Mouse (Mus musculus) cerebellum, adult 2 months (tissue): Measurements from ENCODE around the gene Spsb4. TPM values are rescaled to one million over a fixed set of nuclear protein-coding genes. Genes with fewer than 3 reads are reported as not detected.
A peak's percentile ranks its signal among the peaks of the same experiment; 100 is the strongest.

ENCODE experiments used
- DNase-seq, 2 experiments: peaks; one replicate each; pipeline ENCODE4 v3.0.0; 2021
- H3K27ac ChIP-seq: fragments of 200-500 bp; 2 replicates; pipeline ENCODE4 v1.5.1; 2012; ENCODE audit warnings: low read length, control low read depth, inconsistent platforms; ENCODE audit not compliant: insufficient read depth
- H3K27me3 ChIP-seq: fragments of 200-500 bp; 2 replicates; pipeline ENCODE4 v1.6.1; 2012; ENCODE audit warnings: inconsistent platforms, mild to moderate bottlenecking, low read length, moderate library complexity; ENCODE audit not compliant: control insufficient read depth, insufficient read depth
- H3K4me1 ChIP-seq: fragments of 200-500 bp; 2 replicates; pipeline ENCODE4 v1.6.1; 2011; ENCODE audit warnings: low read length; ENCODE audit not compliant: control insufficient read depth, insufficient read depth
- H3K4me3 ChIP-seq: fragments of 200-500 bp; replicated peaks from 2 replicates; pipeline ENCODE3; 2011; ENCODE audit warnings: mild to moderate bottlenecking, low read depth, low read length, control low read depth; ENCODE audit not compliant: insufficient read depth
- CTCF ChIP-seq: fragments of 200-500 bp; IDR thresholded peaks from 2 replicates; pipeline ENCODE4 v1.5.1; 2011; ENCODE audit warnings: low read depth, mild to moderate bottlenecking, control low read depth, low read length, moderate library complexity, borderline replicate concordance; ENCODE audit not compliant: insufficient read depth
- POLR2A ChIP-seq: fragments of 200-500 bp; IDR thresholded peaks from 2 replicates; pipeline ENCODE4 v1.6.1; 2011; ENCODE audit warnings: low read length, control low read depth, borderline replicate concordance; ENCODE audit not compliant: insufficient read depth
- WGBS: fragments of 180-500 bp; shearing (Covaris S2); methylation state at CpG from one replicate; pipeline ENCODE4 v1.1.7; 2018; 5-methylcytosine and 5-hydroxymethylcytosine counted together
- polyA plus RNA-seq: library from polyadenylated mRNA; depleted of rRNA; stranded (reverse); fragments of >200 nt; gene quantifications from 2 replicates; pipeline ENCODE4 v1.2.3, GENCODE M21; 2012

Gene Spsb4
- polyA plus RNA-seq, 1 experiment = 13.9 TPM

GRCm38 (mm10) chr9:96961986-96962701 lies 56.5 kb downstream of the Spsb4 start:
- WGBS = 49% methylated on average over 17 of the region's 17 CpGs
- H3K4me3 ChIP-seq = no peak overlapping the region
- peak in 1 of 2 experiments; percentile 17 for DNase-seq
- H3K4me1 ChIP-seq = peaks cover 11% of the 10 kb centered on the region
- TF ChIP-seq POLR2A (no peak), CTCF (no peak)
- no peaks in the 10 kb centered on the region for H3K27me3 ChIP-seq
- no peak overlapping the region for H3K27ac ChIP-seq

- Histone ChIP-seq H3K27ac (no peak overlapping the region), H3K4me1 (peaks cover 11% of the 10 kb centered on the region)
Observed at GRCm38 (mm10) chr9:96961006-96961405, 57.6 kb downstream of the Spsb4 start.

GRCm38 (mm10) chr9:96960241-96960640 lies 58.4 kb downstream of the Spsb4 start:
- H3K27me3 ChIP-seq = no peaks in the 10 kb centered on the region
- no peak for DNase-seq
- H3K27ac ChIP-seq = no peak overlapping the region
- TF ChIP-seq CTCF (peak; percentile 20; the same call in 1 of the 2 replicates), POLR2A (no peak)
- peaks cover 11% of the 10 kb centered on the region for H3K4me1 ChIP-seq
- 77% methylated on average over 4 of the region's 4 CpGs for WGBS
- H3K4me3 ChIP-seq = no peak overlapping the region

More at GRCm38 (mm10) chr9:96961006-96961405, 57.6 kb downstream of the Spsb4 start:
- no peaks in the 10 kb centered on the region for H3K27me3 ChIP-seq
- no peak for DNase-seq
- TF ChIP-seq CTCF (peak; percentile 42), POLR2A (no peak)
- no peak overlapping the region for H3K4me3 ChIP-seq
- 56% methylated on average over 7 of the region's 7 CpGs for WGBS

- Histone ChIP-seq H3K4me3 (no peak overlapping the region), H3K27ac (no peak overlapping the region), H3K4me1 (peaks cover 11% of the 10 kb centered on the region), H3K27me3 (no peaks in the 10 kb centered on the region)
- WGBS = 88% methylated on average over 7 of the region's 7 CpGs
- no peak for DNase-seq
- TF ChIP-seq CTCF (no peak), POLR2A (no peak)
Observed at GRCm38 (mm10) chr9:96959469-96959868, 59.2 kb downstream of the Spsb4 start.

GRCm38 (mm10) chr9:96958009-96958615 lies 60.5 kb downstream of the Spsb4 start:
- WGBS = 42% methylated on average over 6 of the region's 6 CpGs
- 0 out of 2 replicates have a peak, but pooled peaks cover 4% of the 10 kb centered on the region for H3K4me1 ChIP-seq
- H3K4me3 ChIP-seq = no peak overlapping the region
- no peak for TF ChIP-seq POLR2A
- no peak for TF ChIP-seq CTCF
- no peak overlapping the region for H3K27ac ChIP-seq
- H3K27me3 ChIP-seq = no peaks in the 10 kb centered on the region
- DNase-seq = no peak

- Histone ChIP-seq H3K4me1 (0 out of 2 replicates have a peak, but pooled peaks cover 4% of the 10 kb centered on the region), H3K27ac (no peak overlapping the region), H3K4me3 (no peak overlapping the region), H3K27me3 (no peaks in the 10 kb centered on the region)
- TF ChIP-seq POLR2A (no peak), CTCF (no peak)
- no peak for DNase-seq
- 63% methylated on average over 6 of the region's 6 CpGs for WGBS
Observed at GRCm38 (mm10) chr9:96957298-96957865, 61.3 kb downstream of the Spsb4 start.

- Histone ChIP-seq H3K4me3 (no peak overlapping the region), H3K27me3 (no peaks in the 10 kb centered on the region), H3K27ac (no peak overlapping the region), H3K4me1 (0 out of 2 replicates have a peak, but pooled peaks cover under 1% of the 10 kb centered on the region)
- no peak for DNase-seq
- no peak for TF ChIP-seq POLR2A
- no peak for TF ChIP-seq CTCF
- WGBS = 58% methylated on average over 6 of the region's 6 CpGs
Observed at GRCm38 (mm10) chr9:96956646-96957297, 61.9 kb downstream of the Spsb4 start.
